Mouse (Mus musculus) lung, embryonic 16.5 days (tissue): ENCODE results near the gene Atp5d. TPM values are rescaled to one million over a fixed set of nuclear protein-coding genes. Genes with fewer than 3 reads are reported as not detected.

Experiments
- ATAC-seq: fragments of 200-750 bp; cut with Nextera tagmentation; 2 replicates; pipeline ENCODE4 v1.8.0; 2017; ENCODE audit warnings: low read depth, mild to moderate bottlenecking, moderate library complexity
- H3K27ac ChIP-seq: fragments of 300-500 bp; sonication (generic); 2 replicates; pipeline ENCODE4 v1.5.1; 2014; ENCODE audit warnings: mild to moderate bottlenecking, control low read depth, low read length
- H3K27me3 ChIP-seq: fragments of 300-500 bp; sonication (generic); 2 replicates; pipeline ENCODE4 v1.6.1; 2014; ENCODE audit warnings: low read depth, low read length, mixed read lengths; ENCODE audit not compliant: control insufficient read depth, insufficient read depth
- H3K36me3 ChIP-seq: fragments of 300-500 bp; sonication (generic); 2 replicates; pipeline ENCODE4 v1.6.1; 2014; ENCODE audit warnings: low read length; ENCODE audit not compliant: control insufficient read depth, insufficient read depth
- H3K4me1 ChIP-seq: fragments of 300-500 bp; sonication (generic); replicated peaks from 2 replicates; pipeline ENCODE4 v1.6.1; 2014; ENCODE audit warnings: low read length, mixed read lengths; ENCODE audit not compliant: control insufficient read depth, insufficient read depth
- H3K4me2 ChIP-seq: fragments of 300-500 bp; sonication (generic); 2 replicates; pipeline ENCODE4 v1.6.1; 2014; ENCODE audit warnings: low read depth, low read length, control low read depth
- H3K4me3 ChIP-seq: fragments of 300-500 bp; sonication (generic); 2 replicates; pipeline ENCODE4 v1.5.1; 2014; ENCODE audit warnings: mild to moderate bottlenecking, low read length, control low read depth
- H3K9ac ChIP-seq: fragments of 300-500 bp; sonication (generic); 2 replicates; pipeline ENCODE4 v1.6.1; 2014; ENCODE audit warnings: low read length, control low read depth
- H3K9me3 ChIP-seq: fragments of 300-500 bp; sonication (generic); 2 replicates; pipeline ENCODE4 v1.6.1; 2016; ENCODE audit warnings: low read length; ENCODE audit not compliant: control insufficient read depth
- WGBS: fragments of 180-500 bp; shearing (Covaris S2); extraction: QIAGEN DNeasy Blood & Tissue Kit; methylation state at CpG from one replicate; pipeline ENCODE4 v1.1.7; 2014; 5-methylcytosine and 5-hydroxymethylcytosine counted together
- polyA plus RNA-seq: library from polyadenylated mRNA; unstranded; fragments of >200 nt; fragmentation: Nextera tagmentation; extraction: Ambion mirVana; gene quantifications from 2 replicates; pipeline ENCODE4 v1.2.1, GENCODE M21; 2015

Gene Atp5d
- polyA plus RNA-seq, 1 experiment from 2014 or later = 534 TPM

DNA sequence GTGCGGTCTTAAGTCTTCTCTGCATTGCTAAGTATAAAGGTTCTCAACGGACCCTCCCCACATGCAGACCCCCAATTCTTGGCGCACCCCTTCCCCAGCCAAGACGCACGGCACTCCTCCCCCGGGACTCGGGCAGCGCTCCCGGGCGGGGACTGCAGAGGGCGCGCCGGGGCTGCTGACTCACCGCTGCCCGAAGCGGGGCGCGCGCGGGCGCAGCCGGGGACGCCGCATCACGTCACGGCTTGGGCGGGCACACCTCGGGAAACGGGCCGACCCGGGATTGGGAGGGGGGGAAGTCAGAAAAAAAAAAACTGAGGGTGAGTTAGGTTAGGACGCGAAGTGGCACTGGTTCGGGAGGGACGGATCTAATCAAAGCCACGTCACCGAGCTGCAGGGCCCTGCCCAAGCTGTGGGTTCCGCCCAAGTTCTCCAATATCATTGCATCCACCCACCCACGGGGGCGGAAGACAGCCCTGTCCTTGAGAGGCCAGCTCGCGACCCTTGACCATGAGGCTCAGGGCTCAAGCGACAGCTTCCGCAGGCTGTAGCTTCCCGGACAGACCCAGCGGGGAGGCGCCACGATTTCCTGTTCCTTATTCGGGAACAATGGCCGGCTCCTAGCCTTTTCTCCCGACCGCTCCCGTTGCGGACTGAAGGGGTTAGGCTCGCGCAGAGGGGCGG is 10.3 kb downstream of the Atp5d start:
- peaks cover 46% of the 10 kb centered on the region for H3K4me1 ChIP-seq
- WGBS = under 1% methylated on average over 56 of the region's 57 CpGs
- ATAC-seq = peak; percentile 56

DNA sequence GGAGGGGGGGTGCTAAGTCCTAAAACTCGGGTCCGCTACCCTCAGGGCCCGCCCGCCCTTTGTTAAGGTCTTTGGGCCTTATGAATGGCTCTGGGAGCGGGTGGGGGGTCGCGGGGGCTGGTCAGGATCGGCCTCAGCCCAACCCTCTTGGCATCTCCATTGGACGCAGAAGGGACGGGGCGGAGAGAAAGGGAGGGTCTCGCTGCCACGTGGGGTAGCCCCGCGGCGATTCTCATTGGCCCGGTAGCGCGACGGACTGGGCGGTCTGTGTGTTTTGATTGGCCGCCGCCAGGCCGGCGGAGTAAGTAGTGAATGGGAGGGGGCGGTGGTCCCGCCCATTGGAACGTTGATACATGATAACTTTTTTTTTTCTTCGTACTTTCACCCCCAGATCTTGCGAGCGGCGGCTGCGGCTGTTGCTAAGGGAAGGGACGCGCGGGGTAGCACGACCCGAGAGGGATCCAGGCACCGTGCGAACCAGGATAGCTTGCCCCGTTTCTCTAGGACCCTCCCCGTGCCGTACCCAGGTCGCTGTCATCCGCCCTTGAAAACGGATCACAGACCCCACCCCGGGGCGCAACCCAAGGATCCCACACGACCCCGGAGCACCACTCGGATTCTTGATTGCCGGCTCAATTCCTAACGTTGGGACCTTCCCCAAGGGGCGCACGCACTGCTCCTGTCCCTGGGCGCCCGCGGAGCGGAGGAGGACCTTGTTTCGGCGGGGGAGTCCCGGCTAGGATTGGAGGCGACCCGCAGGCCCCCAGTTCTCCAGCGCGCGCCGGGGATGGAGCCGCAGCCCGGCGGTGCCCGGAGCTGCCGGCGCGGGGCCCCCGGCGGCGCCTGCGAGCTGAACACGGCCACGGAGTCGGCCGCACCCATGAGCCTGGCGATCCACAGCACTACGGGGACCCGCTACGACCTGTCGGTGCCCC is 11.1 kb downstream of the Atp5d start:
- under 1% methylated on average over 88 of the region's 88 CpGs for WGBS
- Histone ChIP-seq H3K36me3 (peaks cover 30% of the 10 kb centered on the region), H3K4me1 (peaks cover 54% of the 10 kb centered on the region)

More for the DNA sequence above, 10.3 kb downstream of the Atp5d start:
- peak overlapping the region; percentile 61 for H3K4me2 ChIP-seq
- no peaks in the 10 kb centered on the region for H3K27me3 ChIP-seq
- no peaks in the 10 kb centered on the region for H3K9me3 ChIP-seq
- H3K27ac ChIP-seq = peak overlapping the region; percentile 100
- peak overlapping the region; percentile 88 for H3K4me3 ChIP-seq
- H3K36me3 ChIP-seq = peaks cover 29% of the 10 kb centered on the region
- peak overlapping the region; percentile 92 for H3K9ac ChIP-seq

DNA sequence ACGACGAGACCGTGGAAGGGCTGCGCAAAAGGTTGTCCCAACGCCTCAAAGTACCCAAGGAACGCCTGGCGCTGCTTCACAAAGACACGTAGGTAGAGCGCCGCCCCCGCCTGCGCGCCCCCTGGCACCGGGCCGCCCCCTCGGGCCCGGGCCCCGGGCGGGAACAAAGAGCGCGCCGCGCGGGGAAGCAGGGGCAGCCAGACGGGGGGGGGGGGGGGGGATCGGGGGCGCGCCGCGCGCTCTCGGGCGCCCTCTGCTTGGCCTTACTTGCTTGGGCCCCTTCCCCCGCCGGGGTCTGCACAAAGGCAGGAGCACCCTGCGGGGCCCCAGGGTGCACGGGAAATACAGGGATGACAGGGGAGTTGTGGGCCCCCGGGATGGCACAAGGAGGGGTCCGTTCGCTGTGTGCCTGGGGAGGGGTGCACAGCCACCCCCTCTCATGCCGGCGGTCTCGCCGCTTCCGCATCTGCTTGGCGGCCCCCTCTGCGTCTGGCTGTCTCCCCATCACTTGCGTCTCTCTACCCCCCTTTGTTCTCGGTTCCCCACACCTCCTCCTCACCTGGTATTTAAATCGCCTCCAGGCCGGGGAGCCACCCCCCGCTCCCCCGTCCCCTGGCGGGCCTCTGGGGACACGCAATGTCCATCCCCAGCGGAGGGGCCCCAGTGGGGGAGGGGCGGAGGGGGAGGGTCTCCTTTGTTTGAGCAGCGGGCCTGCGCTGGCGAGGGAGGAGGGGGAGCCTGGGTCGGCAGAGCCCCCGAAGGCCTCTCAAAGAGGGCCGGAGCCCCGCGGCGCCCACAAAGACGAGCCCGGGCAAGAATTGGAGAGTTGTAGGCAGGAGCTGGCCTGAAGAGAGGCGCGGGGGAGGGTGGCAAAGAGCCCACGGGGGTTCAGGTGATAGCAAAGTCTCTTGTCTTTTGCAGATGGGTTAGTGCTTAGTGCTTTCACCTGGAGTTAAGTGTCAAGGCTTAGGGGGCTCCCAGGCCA is 12.1 kb downstream of the Atp5d start:
- Histone ChIP-seq H3K4me1 (peaks cover 63% of the 10 kb centered on the region), H3K4me2 (peak overlapping the region; percentile 96), H3K9me3 (no peaks in the 10 kb centered on the region), H3K27me3 (no peaks in the 10 kb centered on the region), H3K4me3 (peak overlapping the region; percentile 88), H3K27ac (peak overlapping the region; percentile 97), H3K9ac (peak overlapping the region; percentile 98), H3K36me3 (peaks cover 30% of the 10 kb centered on the region)
- no peak for ATAC-seq
- under 1% methylated on average over 44 of the region's 71 CpGs for WGBS

More for the DNA sequence above, 11.1 kb downstream of the Atp5d start:
- Histone ChIP-seq H3K9me3 (no peaks in the 10 kb centered on the region), H3K27ac (peak overlapping the region; percentile 100), H3K9ac (peak overlapping the region; percentile 98), H3K4me3 (peak overlapping the region; percentile 88), H3K4me2 (peak overlapping the region; percentile 96), H3K27me3 (no peaks in the 10 kb centered on the region)
- peak; percentile 82 for ATAC-seq

DNA sequence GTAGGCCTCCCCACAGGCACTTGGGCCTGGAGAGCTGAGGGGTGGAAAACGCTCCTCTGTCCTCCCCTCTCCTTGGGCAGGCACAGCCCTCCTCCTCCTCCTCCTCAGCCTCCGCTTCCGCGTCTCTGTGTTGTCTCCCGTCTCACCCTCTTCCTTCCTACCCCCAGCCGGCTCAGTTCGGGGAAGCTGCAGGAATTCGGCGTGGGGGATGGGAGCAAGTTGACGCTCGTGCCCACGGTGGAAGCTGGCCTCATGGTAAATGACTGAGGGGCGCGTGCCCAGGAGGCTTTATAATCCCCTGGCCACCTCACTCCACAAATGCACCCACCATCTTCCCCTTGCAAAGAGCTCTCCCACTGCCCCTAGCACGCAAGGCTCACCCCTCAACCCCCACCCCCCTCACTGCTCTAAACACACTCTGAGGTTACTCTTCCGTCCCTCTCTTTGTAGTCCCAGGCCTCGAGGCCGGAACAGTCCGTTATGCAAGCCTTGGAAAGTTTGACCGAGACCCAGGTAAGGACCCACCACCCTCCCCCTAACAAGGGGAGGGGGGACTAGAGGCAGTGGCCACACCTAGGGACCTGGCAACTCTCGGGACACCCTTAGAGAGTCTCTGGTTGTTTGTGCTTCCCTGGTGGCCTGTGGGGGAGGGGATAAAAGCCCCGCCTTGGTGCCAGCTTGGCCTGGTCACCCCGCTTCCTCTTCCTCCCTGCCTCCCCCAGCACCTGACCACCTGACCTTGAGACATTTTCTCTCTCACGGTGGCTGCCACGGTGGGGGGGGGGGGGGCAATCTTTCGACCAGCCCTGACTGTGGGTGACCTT is 13.0 kb downstream of the Atp5d start:
- under 1% methylated on average over 25 of the region's 26 CpGs for WGBS
- ATAC-seq = no peak
- H3K9me3 ChIP-seq = no peaks in the 10 kb centered on the region
- H3K4me2 ChIP-seq = peak overlapping the region; percentile 96
- H3K36me3 ChIP-seq = peaks cover 37% of the 10 kb centered on the region
- peaks cover 64% of the 10 kb centered on the region for H3K4me1 ChIP-seq
- peak overlapping the region; percentile 88 for H3K4me3 ChIP-seq
- peak overlapping the region; percentile 97 for H3K27ac ChIP-seq
- no peaks in the 10 kb centered on the region for H3K27me3 ChIP-seq
- peak overlapping the region; percentile 98 for H3K9ac ChIP-seq

GRCm38 (mm10) chr10:80152071-80152872 is 13.8 kb downstream of the Atp5d start:
- Histone ChIP-seq H3K27me3 (no peaks in the 10 kb centered on the region), H3K9ac (peak overlapping the region; percentile 98), H3K9me3 (no peaks in the 10 kb centered on the region), H3K4me2 (peak overlapping the region; percentile 96), H3K4me3 (peak overlapping the region; percentile 88), H3K36me3 (peaks cover 44% of the 10 kb centered on the region), H3K27ac (peak overlapping the region; percentile 97), H3K4me1 (peaks cover 64% of the 10 kb centered on the region)
- no peak for ATAC-seq
- WGBS = 1% methylated on average over 15 of the region's 15 CpGs

DNA sequence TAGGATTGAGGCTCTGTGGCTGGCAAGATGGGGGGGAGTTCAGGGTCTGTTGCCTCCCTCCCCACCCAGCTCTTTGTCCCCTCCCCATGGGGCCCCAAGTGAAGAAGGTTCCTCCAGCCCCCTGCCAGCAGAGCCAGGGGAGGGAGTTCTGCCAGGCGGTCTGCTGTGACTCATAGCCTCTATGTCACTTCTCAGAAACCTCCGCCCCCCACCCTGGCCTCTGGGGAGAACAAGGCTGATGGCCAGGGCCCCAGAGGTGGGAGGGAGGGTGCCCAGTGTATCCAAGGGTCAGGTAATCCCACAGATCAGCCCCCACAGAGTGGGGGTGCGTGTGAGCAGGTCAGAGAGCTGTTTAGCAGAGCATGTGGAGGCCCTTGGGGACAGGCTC is 14.4 kb downstream of the Atp5d start:
- Histone ChIP-seq H3K9ac (peak overlapping the region; percentile 98), H3K4me3 (peak overlapping the region; percentile 88), H3K4me2 (peak overlapping the region; percentile 96), H3K9me3 (no peaks in the 10 kb centered on the region), H3K4me1 (peaks cover 64% of the 10 kb centered on the region), H3K36me3 (peaks cover 48% of the 10 kb centered on the region), H3K27me3 (no peaks in the 10 kb centered on the region), H3K27ac (peak overlapping the region; percentile 97)
- WGBS = 13% methylated on average over 3 of the region's 3 CpGs
- ATAC-seq = no peak

DNA sequence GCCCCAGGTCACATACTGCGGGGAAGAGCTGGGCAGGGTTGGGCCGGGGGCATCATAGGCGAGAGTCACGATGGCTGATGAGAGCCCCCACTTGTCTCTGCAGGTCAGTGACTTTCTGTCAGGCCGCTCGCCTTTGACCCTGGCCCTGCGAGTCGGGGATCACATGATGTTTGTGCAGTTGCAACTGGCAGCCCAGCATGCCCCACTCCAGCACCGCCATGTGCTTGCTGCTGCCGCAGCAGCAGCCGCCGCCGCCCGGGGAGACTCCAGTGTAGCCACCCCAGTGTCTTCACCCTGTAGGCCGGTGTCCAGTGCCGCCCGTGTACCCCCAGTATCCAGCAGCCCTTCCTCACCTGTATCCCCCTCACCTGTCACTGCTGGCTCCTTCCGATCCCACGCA is 15.3 kb downstream of the Atp5d start:
- H3K27ac ChIP-seq = no peak overlapping the region; the same call in 1 of the 2 replicates
- H3K9ac ChIP-seq = peak overlapping the region; percentile 98; the same call in 1 of the 2 replicates
- H3K4me1 ChIP-seq = peaks cover 72% of the 10 kb centered on the region
- H3K4me2 ChIP-seq = no peak overlapping the region
- H3K9me3 ChIP-seq = no peaks in the 10 kb centered on the region
- no peak overlapping the region for H3K4me3 ChIP-seq
- WGBS = 68% methylated on average over 19 of the region's 19 CpGs
- peaks cover 48% of the 10 kb centered on the region for H3K36me3 ChIP-seq
- no peak for ATAC-seq
- no peaks in the 10 kb centered on the region for H3K27me3 ChIP-seq
